Mouse (Mus musculus): Measurements from ENCODE around the gene Tmprss13. TPM values are rescaled to one million over a fixed set of nuclear protein-coding genes. Genes with fewer than 3 reads are reported as not detected.

Gene Tmprss13
- polyA plus RNA-seq, 1 experiment from 2014 or later: not detected

DNA sequence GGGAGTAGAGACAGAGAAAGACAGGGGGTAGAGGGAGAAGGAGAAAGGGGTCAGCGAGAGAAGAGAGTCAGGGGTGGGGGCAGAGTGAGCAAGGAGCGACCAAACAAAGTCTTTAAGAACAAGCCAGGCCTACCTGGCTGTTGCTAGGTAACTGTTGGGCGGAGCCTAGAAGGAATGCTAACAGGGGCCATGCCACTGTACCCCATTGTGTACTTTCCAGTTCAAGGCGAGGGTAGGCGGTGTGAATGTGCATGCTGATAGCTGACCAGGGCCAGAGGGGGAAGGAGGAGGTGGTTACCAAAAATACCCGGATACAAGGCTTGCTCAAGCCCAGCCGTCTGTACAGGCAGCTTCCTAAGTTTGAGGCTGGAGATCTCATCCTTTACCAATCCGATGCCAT, 17.1 kb upstream of the Tmprss13 start:
- H3K27me3 ChIP-seq (replicated peaks): 0 out of 2 replicates have a peak, but pooled peaks cover 4% of the 10 kb centered on the region
- peaks cover 8% of the 10 kb centered on the region; the same call in 1 of the 2 replicates for H3K4me1 ChIP-seq
- H3K9ac ChIP-seq: no peak overlapping the region
- H3K4me3 ChIP-seq: no peak overlapping the region
- H3K27ac ChIP-seq: no peak overlapping the region
- no peaks in the 10 kb centered on the region for H3K9me3 ChIP-seq
- no peaks in the 10 kb centered on the region for H3K36me3 ChIP-seq (replicated peaks)
- H3K4me2 ChIP-seq: no peak overlapping the region
- ATAC-seq (replicated peaks): no peak
- 89% methylated on average over 8 of the region's 8 CpGs for WGBS

DNA sequence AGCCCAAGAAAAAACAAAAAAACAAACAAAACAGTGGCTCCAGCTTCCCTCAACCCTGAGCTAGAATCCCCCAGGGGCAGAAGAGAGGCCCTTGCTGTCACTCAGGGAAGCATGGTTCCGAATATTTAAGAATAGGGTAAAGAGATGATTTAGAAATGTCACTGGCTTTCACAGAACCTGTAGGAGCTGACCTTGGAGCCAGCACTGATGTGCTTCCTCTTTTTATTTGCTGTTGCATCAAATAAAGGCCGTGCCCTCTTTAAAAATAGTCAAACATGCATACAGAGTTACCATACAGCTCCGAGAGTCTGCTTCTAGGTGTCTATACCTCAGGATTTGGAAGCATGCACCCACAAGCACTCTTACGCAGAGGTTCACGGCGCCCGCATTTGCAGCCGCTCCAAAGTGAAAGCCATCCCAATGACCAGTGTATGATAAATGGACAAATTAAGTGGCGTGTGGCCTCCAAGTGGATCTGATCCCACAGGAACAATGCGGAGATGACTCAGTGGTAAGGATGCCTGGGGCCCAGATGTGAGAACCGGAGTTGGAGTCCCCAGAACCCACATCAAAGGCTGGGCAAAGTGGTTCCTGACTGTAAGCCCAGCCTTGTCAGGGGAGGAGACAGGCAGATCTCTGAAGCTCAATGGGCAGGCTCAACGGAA, 12.0 kb upstream of the Tmprss13 start:
- WGBS: 89% methylated on average over 12 of the region's 12 CpGs
- no peaks in the 10 kb centered on the region for H3K27me3 ChIP-seq (replicated peaks)
- no peak overlapping the region for H3K9ac ChIP-seq
- H3K9me3 ChIP-seq: no peaks in the 10 kb centered on the region
- H3K4me2 ChIP-seq: no peak overlapping the region
- ATAC-seq (replicated peaks): no peak
- H3K4me3 ChIP-seq: no peak overlapping the region
- no peaks in the 10 kb centered on the region for H3K4me1 ChIP-seq
- no peak overlapping the region for H3K27ac ChIP-seq
- no peaks in the 10 kb centered on the region for H3K36me3 ChIP-seq (replicated peaks)

DNA sequence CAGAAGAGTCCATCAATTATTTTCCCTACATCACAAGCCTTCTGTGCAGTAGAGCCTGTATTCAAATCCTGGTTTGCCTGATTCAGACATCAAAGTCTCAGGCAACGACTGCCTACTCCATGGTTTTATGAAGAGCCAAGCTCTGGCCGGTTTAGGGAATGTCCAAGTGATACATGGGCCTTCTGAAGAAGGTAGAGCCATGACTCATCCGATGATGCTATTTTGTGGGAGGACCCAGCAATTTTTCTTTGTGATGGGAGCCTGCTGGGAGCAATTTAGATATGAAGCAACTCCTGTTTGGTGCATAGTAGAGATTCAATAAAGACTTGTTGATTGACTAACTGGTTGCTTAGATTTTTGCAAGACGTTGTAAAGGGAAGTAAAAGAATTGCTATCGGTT, 10.4 kb upstream of the Tmprss13 start:
- no peak for ATAC-seq (replicated peaks)
- no peak overlapping the region for H3K4me2 ChIP-seq
- WGBS: 84% methylated on average over 5 of the region's 5 CpGs
- no peaks in the 10 kb centered on the region for H3K36me3 ChIP-seq (replicated peaks)
- H3K27ac ChIP-seq: no peak overlapping the region
- no peaks in the 10 kb centered on the region for H3K27me3 ChIP-seq (replicated peaks)
- H3K4me1 ChIP-seq: no peaks in the 10 kb centered on the region
- H3K9ac ChIP-seq: no peak overlapping the region
- H3K4me3 ChIP-seq: no peak overlapping the region
- no peaks in the 10 kb centered on the region for H3K9me3 ChIP-seq

DNA sequence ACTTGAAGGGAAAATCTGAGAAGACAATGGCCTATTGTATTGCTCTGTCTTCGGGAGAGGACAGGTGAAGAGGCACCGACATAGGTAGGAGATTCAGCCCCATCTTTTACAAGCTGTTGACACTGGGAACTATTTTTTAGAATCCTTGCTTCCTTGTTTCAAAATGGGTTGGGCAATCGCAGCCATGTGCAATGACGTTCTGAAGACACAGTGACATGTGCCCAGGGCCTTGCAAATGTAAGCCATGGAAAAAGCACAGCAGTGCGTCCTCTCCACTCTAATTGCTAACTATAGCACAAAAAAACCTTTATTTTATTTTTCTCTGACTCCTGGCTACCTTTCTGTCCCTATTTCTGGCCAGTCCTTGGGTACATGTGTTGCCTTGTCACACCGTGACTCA, 7.0 kb upstream of the Tmprss13 start:
- Histone ChIP-seq H3K27ac (no peak overlapping the region), H3K4me2 (no peak overlapping the region), H3K27me3 (replicated peaks) (no peaks in the 10 kb centered on the region), H3K9me3 (no peaks in the 10 kb centered on the region), H3K36me3 (replicated peaks) (no peaks in the 10 kb centered on the region), H3K4me1 (no peaks in the 10 kb centered on the region), H3K9ac (no peak overlapping the region), H3K4me3 (no peak overlapping the region)
- ATAC-seq (replicated peaks): no peak
- WGBS: 88% methylated on average over 6 of the region's 6 CpGs

DNA sequence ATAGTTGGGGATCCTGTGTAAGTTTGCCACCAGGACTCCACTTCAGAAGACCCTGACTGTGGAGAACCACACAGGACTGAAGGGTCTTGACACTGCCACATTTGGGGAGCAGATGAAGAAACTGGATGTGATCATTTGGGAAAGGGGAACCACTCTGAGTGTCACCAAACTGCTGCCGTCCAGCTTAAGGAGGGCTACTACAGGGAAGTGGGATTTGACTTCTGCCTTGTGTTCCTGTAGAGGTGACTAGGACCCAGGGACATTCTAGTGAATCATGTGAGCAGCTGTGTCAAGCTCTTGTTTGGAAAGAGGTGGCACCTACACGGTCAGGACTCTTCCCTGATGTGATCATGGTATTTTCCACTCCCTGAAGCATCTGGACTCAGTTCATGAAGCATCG, 5.0 kb upstream of the Tmprss13 start:
- no peak overlapping the region for H3K9ac ChIP-seq
- 81% methylated on average over 3 of the region's 3 CpGs for WGBS
- no peaks in the 10 kb centered on the region for H3K9me3 ChIP-seq
- no peak overlapping the region for H3K4me3 ChIP-seq
- no peak overlapping the region for H3K4me2 ChIP-seq
- no peak overlapping the region for H3K27ac ChIP-seq
- H3K4me1 ChIP-seq: no peaks in the 10 kb centered on the region
- no peak for ATAC-seq (replicated peaks)
- H3K27me3 ChIP-seq (replicated peaks): no peaks in the 10 kb centered on the region
- H3K36me3 ChIP-seq (replicated peaks): no peaks in the 10 kb centered on the region

DNA sequence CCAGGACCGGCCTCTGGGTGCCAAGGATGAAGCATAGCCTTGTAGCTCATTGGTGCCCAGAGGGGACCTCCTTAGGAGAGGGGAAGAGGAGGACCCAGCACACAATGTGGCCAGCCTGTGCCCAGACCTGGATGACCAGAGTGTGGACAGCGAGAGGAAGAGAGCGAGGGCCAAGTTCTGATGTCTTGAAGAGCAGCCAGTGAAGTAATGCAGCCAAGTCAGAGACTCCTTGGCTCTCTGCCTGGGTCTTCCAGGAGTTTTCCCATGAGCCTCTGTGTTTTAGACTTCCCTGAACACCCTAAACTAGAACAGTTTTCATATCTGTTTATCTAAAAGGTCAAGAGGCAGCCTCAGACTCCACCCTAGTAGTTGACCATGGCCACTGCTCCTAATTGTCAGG, 1.3 kb upstream of the Tmprss13 start:
- no peak overlapping the region for H3K9ac ChIP-seq
- ATAC-seq (replicated peaks): no peak
- no peaks in the 10 kb centered on the region for H3K36me3 ChIP-seq (replicated peaks)
- no peaks in the 10 kb centered on the region for H3K9me3 ChIP-seq
- no peak overlapping the region for H3K4me3 ChIP-seq
- H3K4me1 ChIP-seq: no peaks in the 10 kb centered on the region
- no peaks in the 10 kb centered on the region for H3K27me3 ChIP-seq (replicated peaks)
- H3K27ac ChIP-seq: no peak overlapping the region
- H3K4me2 ChIP-seq: no peak overlapping the region
- WGBS: 85% methylated on average over 3 of the region's 3 CpGs

DNA sequence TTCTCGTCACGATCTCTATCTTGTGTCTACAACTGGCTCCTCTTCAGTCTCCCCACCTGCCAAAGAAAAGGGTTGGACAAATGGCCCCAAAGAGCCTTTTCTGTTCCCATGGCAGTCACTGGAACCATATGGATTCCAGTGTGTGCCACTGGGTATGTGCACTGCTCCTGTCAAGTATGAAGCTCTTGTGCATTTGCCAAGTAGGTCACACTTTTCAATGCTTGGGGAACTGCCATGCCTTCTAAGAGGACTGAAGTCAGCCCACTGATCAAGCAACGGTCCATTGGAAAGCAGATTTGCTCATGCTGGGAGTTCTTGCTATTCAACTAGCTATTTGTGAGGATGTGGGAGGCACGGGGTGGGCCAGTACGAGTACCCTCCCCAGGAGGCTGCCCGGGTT, 2.6 kb downstream of the Tmprss13 start:
- Histone ChIP-seq H3K9ac (no peak overlapping the region), H3K4me3 (no peak overlapping the region), H3K27me3 (replicated peaks) (no peaks in the 10 kb centered on the region), H3K9me3 (no peaks in the 10 kb centered on the region), H3K36me3 (replicated peaks) (no peaks in the 10 kb centered on the region), H3K27ac (no peak overlapping the region), H3K4me1 (no peaks in the 10 kb centered on the region), H3K4me2 (no peak overlapping the region)
- ATAC-seq (replicated peaks): no peak
- WGBS: 81% methylated on average over 6 of the region's 6 CpGs

DNA sequence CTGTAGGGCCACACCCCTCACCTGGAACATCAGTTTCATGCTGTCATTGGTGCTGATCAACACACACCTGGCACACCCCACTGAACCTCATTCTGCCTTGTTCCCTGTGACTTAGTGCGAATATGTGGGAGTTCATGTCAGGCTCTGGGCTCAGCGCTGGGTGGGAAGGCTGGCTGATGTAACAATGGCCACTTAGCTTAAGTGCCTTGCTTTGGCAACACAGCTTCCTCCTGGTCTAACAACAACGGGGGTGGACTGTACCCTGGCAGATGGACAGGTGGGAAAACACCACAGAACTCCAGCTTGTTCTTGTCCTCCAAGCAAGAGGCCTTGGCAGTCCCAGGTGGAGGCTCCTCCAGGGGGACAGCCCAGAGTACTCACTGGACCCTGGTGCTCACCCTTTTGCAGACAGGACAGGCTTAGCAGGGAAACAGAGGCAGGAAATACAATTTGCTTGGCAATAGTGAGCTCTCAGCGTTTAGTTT, 3.1 kb downstream of the Tmprss13 start:
- no peaks in the 10 kb centered on the region for H3K27me3 ChIP-seq (replicated peaks)
- H3K27ac ChIP-seq: no peak overlapping the region
- no peak overlapping the region for H3K4me2 ChIP-seq
- 85% methylated on average over 4 of the region's 4 CpGs for WGBS
- no peaks in the 10 kb centered on the region for H3K4me1 ChIP-seq
- H3K9ac ChIP-seq: no peak overlapping the region
- H3K36me3 ChIP-seq (replicated peaks): no peaks in the 10 kb centered on the region
- no peak for ATAC-seq (replicated peaks)
- no peaks in the 10 kb centered on the region for H3K9me3 ChIP-seq
- no peak overlapping the region for H3K4me3 ChIP-seq

DNA sequence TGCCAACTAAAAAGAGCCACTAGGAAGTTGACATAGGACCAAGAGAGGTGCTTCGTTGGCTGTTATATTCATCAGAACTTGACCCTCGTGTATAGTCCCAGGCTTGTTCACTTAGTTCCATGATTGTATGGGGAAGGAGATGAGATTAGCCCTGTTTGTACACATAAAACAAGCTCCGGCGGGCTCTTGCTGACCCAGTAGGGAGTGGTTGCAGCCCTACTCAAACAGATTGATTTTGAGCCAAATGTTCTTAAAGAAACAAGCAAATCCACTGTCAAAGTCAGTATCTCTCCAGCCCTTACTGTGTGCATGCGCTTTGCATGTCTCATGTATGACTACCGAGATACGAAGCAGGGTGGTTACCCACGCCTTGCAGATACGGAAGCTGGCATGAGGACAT, 7.5 kb downstream of the Tmprss13 start:
- no peak overlapping the region for H3K27ac ChIP-seq
- H3K4me1 ChIP-seq: no peaks in the 10 kb centered on the region
- H3K9ac ChIP-seq: no peak overlapping the region
- 92% methylated on average over 9 of the region's 9 CpGs for WGBS
- H3K36me3 ChIP-seq (replicated peaks): no peaks in the 10 kb centered on the region
- H3K4me2 ChIP-seq: no peak overlapping the region
- H3K9me3 ChIP-seq: no peaks in the 10 kb centered on the region
- no peak for ATAC-seq (replicated peaks)
- H3K4me3 ChIP-seq: no peak overlapping the region
- no peaks in the 10 kb centered on the region for H3K27me3 ChIP-seq (replicated peaks)

DNA sequence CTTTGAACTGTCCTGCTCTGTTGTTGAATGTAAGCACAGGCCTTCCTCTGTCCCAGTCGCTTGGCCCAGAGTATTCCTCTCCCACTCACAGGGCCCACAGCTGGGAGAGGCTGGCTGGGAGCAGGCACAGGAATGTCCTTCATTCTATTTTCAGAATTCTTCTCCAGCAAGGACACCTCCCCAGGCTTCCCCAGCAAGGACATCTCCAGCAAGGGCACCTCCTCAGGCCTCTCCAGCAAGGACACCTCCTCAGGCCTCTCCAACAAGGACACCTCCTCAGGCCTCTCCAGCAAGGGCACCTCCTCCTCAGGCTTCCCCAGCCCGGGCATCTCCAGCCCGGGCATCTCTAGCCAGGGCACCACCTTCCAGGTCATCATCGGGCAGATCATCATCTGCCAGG, 9.4 kb downstream of the Tmprss13 start:
- Histone ChIP-seq H3K4me1 (no peaks in the 10 kb centered on the region), H3K4me3 (no peak overlapping the region), H3K27me3 (replicated peaks) (no peaks in the 10 kb centered on the region), H3K27ac (no peak overlapping the region), H3K9ac (no peak overlapping the region), H3K9me3 (no peaks in the 10 kb centered on the region), H3K36me3 (replicated peaks) (no peaks in the 10 kb centered on the region), H3K4me2 (no peak overlapping the region)
- 89% methylated on average over 4 of the region's 4 CpGs for WGBS
- ATAC-seq (replicated peaks): no peak

DNA sequence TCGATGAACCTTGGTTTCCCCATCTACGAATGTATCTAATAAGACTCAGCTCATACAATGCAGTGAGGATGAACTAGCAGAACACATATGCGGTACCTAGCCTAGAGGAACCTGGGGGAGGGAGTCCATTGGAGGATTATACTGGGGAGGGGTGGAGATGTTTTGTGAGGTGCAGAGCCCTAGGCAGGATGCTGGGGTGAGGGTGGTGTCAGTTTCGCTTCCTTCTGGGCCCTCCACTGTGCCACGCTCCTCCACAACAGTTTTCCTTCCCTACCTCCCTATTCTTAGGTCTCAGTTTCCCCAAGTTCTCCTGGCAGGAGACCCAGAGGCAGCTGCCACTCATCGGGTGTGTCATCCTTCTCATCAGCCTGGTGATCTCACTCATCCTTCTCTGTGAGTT, 10.7 kb downstream of the Tmprss13 start:
- H3K4me2 ChIP-seq: no peak overlapping the region
- 90% methylated on average over 6 of the region's 6 CpGs for WGBS
- no peak overlapping the region for H3K9ac ChIP-seq
- ATAC-seq (replicated peaks): no peak
- H3K9me3 ChIP-seq: no peaks in the 10 kb centered on the region
- no peaks in the 10 kb centered on the region for H3K4me1 ChIP-seq
- no peak overlapping the region for H3K27ac ChIP-seq
- H3K4me3 ChIP-seq: no peak overlapping the region
- H3K36me3 ChIP-seq (replicated peaks): no peaks in the 10 kb centered on the region
- no peaks in the 10 kb centered on the region for H3K27me3 ChIP-seq (replicated peaks)

DNA sequence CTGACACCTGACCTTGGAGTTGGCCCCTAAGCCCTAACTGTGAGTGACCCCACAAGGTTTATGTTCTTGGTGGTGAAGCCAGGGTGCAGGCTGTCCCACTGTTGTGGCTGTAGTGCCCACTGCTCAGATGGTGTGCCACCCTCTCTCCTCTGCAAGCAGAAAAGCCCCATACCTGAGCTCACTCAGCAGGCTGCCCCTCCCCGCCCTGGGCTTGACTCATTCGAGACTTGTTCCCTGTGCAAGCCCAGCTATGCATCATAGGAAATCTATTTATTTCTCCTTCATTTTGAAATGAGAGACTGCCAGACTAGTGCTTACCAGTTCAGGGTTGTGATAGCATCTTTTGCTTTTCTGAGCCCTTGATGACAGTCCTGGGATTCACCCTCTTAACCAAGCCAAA, 18.5 kb downstream of the Tmprss13 start:
- H3K9me3 ChIP-seq: no peaks in the 10 kb centered on the region
- no peak overlapping the region for H3K4me3 ChIP-seq
- H3K4me2 ChIP-seq: no peak overlapping the region
- ATAC-seq (replicated peaks): no peak
- no peaks in the 10 kb centered on the region for H3K27me3 ChIP-seq (replicated peaks)
- no peak overlapping the region for H3K27ac ChIP-seq
- H3K4me1 ChIP-seq: no peaks in the 10 kb centered on the region
- no peaks in the 10 kb centered on the region for H3K36me3 ChIP-seq (replicated peaks)
- WGBS: 82% methylated on average over 2 of the region's 2 CpGs
- H3K9ac ChIP-seq: no peak overlapping the region

DNA sequence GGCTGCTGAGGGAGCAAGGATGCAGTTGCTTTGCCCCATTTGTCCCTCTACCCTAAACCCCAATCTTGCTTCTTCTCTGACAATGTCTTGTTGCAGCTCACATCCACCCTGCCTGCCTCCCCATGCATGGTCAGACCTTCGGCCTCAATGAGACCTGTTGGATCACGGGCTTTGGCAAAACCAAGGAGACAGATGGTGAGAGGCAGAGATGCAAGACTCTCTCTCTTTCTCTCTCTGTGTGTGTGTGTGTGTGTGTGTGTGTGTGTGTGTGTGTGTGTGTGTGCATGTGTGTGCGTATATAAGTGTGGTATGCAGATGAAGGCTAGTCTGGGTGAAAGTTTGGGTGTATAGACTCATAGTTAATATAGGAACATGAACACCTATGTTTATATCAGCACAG, 24.2 kb downstream of the Tmprss13 start:
- ATAC-seq (replicated peaks): no peak
- 86% methylated on average over 3 of the region's 3 CpGs for WGBS

More for the DNA sequence above, 24.2 kb downstream of the Tmprss13 start:
- Histone ChIP-seq H3K9me3 (no peaks in the 10 kb centered on the region), H3K4me3 (no peak overlapping the region), H3K9ac (no peak overlapping the region), H3K36me3 (replicated peaks) (no peaks in the 10 kb centered on the region), H3K27me3 (replicated peaks) (no peaks in the 10 kb centered on the region), H3K4me2 (no peak overlapping the region), H3K4me1 (no peaks in the 10 kb centered on the region), H3K27ac (no peak overlapping the region)

Measured in midbrain, embryonic 15.5 days (tissue).